Mouse (Mus musculus): ENCODE results near the gene Spata5.

The Spata5 gene

DNA sequence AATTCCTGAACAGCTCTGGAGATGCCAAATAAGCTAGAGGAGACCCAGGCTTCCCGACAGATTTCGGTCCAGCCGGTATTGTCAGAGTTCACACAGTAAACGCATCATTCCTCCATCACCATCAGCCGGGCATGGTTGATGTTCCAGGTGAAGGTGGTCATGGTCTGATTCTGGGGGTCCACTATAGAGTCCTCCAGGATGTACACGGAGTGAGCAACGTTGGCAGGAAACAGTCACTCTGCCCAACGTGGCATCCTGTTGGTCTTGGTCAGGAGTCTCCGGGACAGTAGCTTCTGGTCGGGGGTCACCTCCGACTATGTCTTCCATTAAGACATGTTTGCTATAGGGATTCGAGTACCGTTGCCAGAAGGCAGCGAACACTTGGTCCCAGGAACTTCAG lies 179.9 kb downstream of the Spata5 start:
- in situ Hi-C loops (cut with MboI; ENCODE audit: low pct_unique_long_range_greater_than_20kb in 1 of 2, low sequenced_read_pairs in 2 of 2, unreplicated experiment in 1 of 2): loop anchor here (25.0 kb wide), 3 partner anchors 363 to 588 kb away; no protein-coding TSS in a partner anchor

DNA sequence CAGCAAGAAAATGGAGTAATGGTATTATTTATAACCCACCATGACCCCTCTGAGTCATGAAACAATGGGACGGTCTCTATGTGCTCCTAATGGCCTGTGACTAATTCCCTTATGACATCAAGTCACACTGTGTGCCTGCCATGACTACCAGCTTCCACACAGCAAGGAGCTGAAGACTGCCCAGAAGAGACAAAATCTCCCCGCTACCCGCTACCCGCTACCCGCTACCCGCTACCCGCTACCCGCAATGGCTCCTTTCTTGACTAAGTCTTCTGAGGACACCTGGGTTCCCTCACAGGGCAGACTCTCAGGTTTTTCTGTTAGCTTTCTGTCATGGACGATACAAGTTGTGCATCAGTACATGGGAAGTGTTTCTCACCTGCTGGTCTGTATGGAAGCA lies 182.7 kb downstream of the Spata5 start:
- in situ Hi-C loops (cut with MboI; ENCODE audit: low pct_unique_long_range_greater_than_20kb in 1 of 2, low sequenced_read_pairs in 2 of 2, unreplicated experiment in 1 of 2): loop anchor here (25.0 kb wide), 3 partner anchors 360 to 585 kb away; no protein-coding TSS in a partner anchor

- in situ Hi-C loops (cut with MboI; ENCODE audit: low pct_unique_long_range_greater_than_20kb in 1 of 2, low sequenced_read_pairs in 2 of 2, unreplicated experiment in 1 of 2): loop anchor here (25.0 kb wide), 3 partner anchors 359 to 584 kb away; no protein-coding TSS in a partner anchor
Observed at GRCm38 (mm10) chr3:37602890-37603289, 183.2 kb downstream of the Spata5 start.

- in situ Hi-C loops (cut with MboI; ENCODE audit: low pct_unique_long_range_greater_than_20kb in 1 of 2, low sequenced_read_pairs in 2 of 2, unreplicated experiment in 1 of 2): loop anchor here (25.0 kb wide), 3 partner anchors 359 to 584 kb away; no protein-coding TSS in a partner anchor
Observed at GRCm38 (mm10) chr3:37603541-37603940, 183.8 kb downstream of the Spata5 start.

- in situ Hi-C loops (cut with MboI; ENCODE audit: low pct_unique_long_range_greater_than_20kb in 1 of 2, low sequenced_read_pairs in 2 of 2, unreplicated experiment in 1 of 2): loop anchor here (25.0 kb wide), 3 partner anchors 357 to 582 kb away; no protein-coding TSS in a partner anchor
Observed at GRCm38 (mm10) chr3:37604976-37605875, 185.5 kb downstream of the Spata5 start.

GRCm38 (mm10) chr3:37605876-37606238 lies 186.2 kb downstream of the Spata5 start:
- in situ Hi-C loops (cut with MboI; ENCODE audit: low pct_unique_long_range_greater_than_20kb in 1 of 2, low sequenced_read_pairs in 2 of 2, unreplicated experiment in 1 of 2): loop anchor here (25.0 kb wide), 3 partner anchors 356 to 581 kb away; no protein-coding TSS in a partner anchor

GRCm38 (mm10) chr3:37608926-37609325 lies 189.2 kb downstream of the Spata5 start:
- in situ Hi-C loops (cut with MboI; ENCODE audit: low pct_unique_long_range_greater_than_20kb in 1 of 2, low sequenced_read_pairs in 2 of 2, unreplicated experiment in 1 of 2): loop anchor here (25.0 kb wide), 3 partner anchors 353 to 578 kb away; no protein-coding TSS in a partner anchor

- in situ Hi-C loops (cut with MboI; ENCODE audit: low pct_unique_long_range_greater_than_20kb in 1 of 2, low sequenced_read_pairs in 2 of 2, unreplicated experiment in 1 of 2): loop anchor here (10.0 to 25.0 kb wide), 4 partner anchors 352 to 614 kb away; no protein-coding TSS in a partner anchor
Observed at GRCm38 (mm10) chr3:37610670-37611069, 191.0 kb downstream of the Spata5 start.

DNA sequence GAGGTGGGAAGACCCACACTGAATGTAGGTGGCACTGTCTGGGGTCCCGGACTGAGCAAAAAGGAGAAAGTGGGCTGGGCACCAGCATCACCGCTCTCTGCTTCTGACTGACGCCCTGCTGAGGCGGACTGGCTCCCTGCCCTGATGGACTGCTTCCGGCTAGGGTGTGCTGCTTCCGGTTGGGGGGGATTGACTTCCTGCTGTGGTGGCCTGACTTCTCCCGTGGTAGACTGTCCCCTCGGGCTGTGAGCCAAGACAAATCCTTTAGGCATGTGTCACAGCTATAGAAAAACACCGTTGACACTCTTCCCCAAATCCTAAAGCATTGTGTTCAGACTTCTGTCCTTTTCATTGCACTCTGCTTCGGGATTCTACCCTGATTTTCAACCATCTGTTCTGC lies 194.0 kb downstream of the Spata5 start:
- in situ Hi-C loops (cut with MboI; ENCODE audit: low pct_unique_long_range_greater_than_20kb in 1 of 2, low sequenced_read_pairs in 2 of 2, unreplicated experiment in 1 of 2): loop anchor here (10.0 to 25.0 kb wide), 4 partner anchors 349 to 611 kb away; no protein-coding TSS in a partner anchor

DNA sequence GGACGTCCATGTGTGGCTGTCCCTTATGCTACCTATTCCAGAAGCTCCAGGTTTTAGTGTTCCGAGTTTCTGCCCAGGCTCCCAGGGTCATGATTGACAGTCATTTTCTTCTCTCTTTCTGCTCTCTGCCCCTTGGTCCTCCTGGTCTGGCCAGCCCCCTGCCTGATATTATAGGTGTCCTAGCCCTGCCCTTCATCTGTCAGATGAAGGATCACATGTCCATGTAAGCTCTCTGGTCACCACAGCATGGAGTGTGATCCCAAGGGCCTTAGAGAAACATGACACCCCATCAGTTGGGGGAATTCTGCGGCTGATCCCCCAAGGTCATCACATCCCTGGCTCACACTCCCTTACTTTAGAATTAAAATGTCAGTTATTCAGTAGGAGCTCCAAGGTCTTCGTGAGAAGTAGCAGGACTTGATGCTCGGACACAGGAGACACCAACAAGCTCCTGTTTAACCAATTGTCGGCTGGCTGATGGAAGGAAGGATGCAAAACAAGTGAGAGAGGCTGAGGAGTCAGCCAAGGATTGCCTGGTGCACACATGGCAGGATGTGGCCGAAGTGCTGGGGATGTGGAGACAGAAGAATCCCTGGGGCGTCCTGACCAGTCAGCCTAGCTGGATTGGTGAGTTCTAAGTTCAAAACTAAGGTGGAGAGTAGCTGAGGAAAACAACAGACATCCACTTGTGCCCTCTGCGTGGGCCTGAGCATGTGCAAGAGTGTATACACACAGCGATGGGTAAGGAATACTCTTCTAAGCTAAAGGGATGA lies 195.4 kb downstream of the Spata5 start:
- in situ Hi-C loops (cut with MboI; ENCODE audit: low pct_unique_long_range_greater_than_20kb in 1 of 2, low sequenced_read_pairs in 2 of 2, unreplicated experiment in 1 of 2): loop anchor here (10.0 to 25.0 kb wide), 4 partner anchors 347 to 610 kb away; no protein-coding TSS in a partner anchor

DNA sequence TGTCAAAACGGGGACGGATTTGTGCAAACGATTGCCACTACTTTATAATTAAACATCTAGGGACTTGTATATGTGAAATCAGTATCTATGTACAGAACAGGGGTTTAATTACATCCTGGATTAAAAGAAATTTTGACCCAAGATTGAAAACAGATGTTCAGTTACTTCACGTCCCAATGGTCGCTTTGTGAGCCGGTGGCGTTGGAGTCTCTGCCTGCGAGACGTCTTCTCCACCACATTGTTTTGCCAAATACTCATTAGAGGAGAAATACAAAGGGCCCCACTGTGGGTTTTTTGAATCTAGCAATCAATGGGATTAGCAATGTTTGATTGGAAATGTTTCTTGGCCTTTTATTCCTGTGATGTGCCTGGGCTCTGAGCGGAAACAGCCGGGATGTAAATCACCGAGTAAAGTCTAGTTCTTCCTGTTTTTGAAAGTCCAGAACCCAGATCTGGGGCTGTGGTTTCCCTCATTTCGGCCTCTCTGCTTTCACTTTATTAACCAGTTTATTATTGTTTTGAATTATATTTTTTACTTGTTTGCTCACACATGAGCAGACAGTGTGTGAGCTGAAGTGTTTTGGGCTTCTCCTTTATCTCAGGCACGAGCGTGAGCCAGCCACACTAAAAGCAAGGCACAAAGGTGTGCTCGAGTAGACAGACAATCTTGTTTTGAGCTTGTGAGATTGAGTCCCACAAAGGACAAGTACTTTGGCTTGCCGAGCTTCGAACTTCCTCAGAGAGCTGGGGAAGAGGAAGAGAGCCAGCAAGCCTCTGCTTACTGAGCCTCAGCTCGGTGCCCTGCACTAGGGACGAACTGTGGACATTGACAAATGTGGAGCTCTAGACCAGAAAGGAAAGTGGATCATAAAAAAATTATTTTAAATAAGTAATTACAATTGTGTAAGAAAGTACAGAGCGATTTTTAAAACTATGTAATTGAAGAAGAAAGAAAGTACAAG lies 197.2 kb downstream of the Spata5 start:
- in situ Hi-C loops (cut with MboI; ENCODE audit: low pct_unique_long_range_greater_than_20kb in 1 of 2, low sequenced_read_pairs in 2 of 2, unreplicated experiment in 1 of 2): loop anchor here (10.0 to 25.0 kb wide), 4 partner anchors 345 to 608 kb away; no protein-coding TSS in a partner anchor
